Mouse (Mus musculus): ENCODE measurements around the gene Wnk2.

The Wnk2 gene

DNA sequence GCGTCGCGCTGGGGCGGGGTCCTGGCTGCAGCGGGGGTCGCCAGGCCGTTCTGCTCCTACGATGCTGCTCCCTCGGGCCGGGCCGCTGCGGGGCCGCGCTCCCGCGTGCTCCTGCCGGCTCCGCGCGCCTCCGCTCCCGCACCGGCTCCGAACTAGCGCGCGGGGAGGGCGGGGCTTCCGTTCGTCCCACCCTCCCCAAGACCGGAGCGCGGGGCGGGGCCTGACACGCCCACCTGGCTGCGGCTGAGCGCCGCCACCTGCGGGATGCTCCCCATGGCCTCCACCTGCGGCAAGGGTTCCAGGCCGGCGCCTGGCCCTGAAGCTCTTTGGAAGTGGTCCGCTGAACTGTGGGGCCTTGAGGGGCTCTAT is at the start of gene Wnk2:
Gene Wnk2 (minus strand): TSS at position 157 of the 369 bp plus-strand sequence.
- no peak for DNase-seq (ENCODE audit: low read depth)

- DNase-seq (ENCODE audit: low read depth): no peak
Measured at GRCm38 (mm10) chr13:49196766-49197165, 49.0 kb upstream of the Wnk2 start.

DNA sequence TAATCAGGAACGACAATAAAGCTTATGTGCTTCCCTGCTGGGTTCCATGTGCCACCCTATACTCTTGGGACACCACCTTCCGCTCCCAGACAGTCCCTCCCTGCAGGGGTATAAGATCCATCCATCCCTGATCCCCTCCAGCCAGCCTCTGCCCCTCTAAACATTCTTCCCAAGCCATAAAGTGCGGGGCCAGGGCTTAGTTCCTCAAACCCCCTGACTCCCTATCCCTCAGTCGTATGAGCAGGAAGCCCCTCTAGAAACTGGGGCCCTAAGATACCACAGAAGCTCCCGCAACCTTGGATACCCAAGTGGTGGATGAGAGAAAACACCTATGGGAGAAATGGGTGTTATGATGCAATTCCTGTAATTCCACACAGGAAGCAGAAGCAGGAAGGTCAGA is 48.4 kb upstream of the Wnk2 start:
- no peak for DNase-seq (ENCODE audit: low read depth)

- no peak for DNase-seq (ENCODE audit: low read depth)
Measured at GRCm38 (mm10) chr13:49195651-49196050, 47.8 kb upstream of the Wnk2 start.

DNA sequence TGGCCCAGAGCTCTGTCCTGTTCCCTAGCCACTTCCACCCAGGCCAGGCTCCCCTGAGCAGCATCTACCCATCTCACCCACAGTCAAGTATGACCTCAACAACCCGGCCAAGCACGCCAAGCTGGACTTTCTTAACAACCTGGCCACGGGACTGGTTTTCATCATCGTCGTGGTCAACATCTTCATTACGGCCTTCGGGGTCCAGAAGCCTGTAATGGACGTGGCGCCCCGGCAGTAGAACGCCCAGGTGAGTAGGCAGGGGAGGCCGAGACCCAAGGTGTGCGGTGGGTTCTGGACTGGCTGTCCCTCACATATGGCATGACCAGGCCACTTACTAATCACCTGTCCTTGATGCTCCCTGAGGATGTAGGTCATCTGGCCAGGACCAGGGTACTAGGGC is 47.0 kb upstream of the Wnk2 start:
- DNase-seq (ENCODE audit: low read depth): no peak

DNA sequence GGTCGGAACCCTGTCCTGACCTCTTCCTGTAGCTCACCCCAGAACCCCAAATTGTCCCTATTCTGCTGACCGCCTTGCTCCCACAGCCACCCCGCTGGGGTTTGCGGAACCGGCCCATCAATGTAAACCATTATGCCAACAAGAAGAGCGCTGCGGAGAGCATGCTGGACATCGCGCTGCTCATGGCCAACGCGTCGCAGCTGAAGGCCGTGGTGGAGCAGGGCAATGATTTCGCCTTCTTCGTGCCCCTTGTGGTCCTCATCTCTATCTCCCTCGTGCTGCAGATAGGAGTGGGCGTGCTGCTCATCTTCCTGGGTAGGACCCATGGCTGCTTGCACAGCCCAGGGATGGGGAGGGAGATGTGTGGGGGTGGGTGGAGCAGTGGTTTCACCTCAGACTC is 45.8 kb upstream of the Wnk2 start:
- no peak for DNase-seq (ENCODE audit: low read depth)

- no peak for DNase-seq (ENCODE audit: low read depth)
Measured at GRCm38 (mm10) chr13:49192156-49192855, 44.5 kb upstream of the Wnk2 start.

- DNase-seq (ENCODE audit: low read depth): peak; percentile 25
Measured at GRCm38 (mm10) chr13:49191673-49192035, 43.8 kb upstream of the Wnk2 start.

GRCm38 (mm10) chr13:49190876-49191672 is 43.3 kb upstream of the Wnk2 start:
- no peak for DNase-seq (ENCODE audit: low read depth)

DNA sequence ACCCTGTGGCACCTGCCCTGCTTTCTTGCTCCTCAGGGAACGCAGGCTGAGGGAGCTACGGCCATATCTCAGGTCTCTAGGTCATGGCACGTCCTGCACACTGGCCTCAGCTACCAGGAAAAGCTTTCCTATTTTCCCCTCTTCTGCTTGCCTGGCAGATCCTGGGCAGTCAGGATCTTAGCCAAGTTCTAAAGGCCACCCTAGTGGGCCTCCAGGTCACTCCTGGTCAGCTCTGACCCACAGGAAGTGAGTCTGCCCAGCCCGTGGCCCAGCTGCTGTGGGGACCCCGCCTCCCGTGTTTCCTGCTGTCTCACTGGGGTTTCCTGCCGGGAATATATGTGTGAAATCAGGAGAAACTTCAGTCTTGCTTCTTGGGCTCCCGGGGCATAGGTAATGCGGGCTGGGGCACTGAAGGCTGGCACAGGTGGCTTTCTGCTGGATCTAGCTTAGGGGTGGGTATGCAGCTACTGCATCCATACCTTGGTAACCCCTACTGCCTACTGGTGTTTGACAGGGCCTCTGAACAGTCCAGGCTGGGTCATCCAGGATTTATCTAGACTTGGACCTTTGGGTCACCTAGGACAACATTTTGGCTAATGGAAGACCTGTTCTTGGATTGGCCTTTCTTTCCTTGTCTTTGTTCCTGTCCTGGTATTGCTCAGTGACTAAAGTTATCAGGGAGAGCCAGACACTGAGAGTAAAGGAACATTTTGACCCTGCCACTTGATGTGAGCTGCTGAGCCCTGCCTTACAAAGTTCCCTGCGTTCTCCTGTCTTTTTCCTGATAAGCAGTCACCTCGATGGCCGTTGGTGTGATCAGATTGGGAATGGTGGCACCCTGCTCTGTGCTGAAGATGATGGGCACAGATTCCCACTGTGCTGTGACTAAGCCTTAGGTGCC is 42.4 kb upstream of the Wnk2 start:
- no peak for DNase-seq (ENCODE audit: low read depth)

DNA sequence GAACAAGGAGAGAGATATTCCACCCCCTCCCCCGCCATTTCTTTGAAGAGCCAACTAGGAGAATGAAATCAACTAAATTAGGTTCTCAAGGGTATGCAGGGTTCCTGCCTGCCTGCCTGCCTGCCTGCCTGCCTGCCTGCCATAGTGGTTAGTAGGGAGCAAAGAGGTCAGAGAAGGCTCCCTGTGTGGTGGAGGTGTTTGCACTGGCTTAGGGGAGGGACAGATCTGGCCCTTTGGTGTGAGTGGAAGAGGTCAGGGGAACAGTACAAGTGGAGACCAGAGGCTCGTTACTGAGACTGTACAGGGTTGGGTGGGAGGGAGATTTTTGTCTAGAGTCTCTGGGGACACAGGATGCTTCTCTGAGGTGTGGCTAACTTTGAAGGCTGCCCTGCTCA is 41.1 kb upstream of the Wnk2 start:
- DNase-seq (ENCODE audit: low read depth): no peak

GRCm38 (mm10) chr13:49188219-49188965 is 40.6 kb upstream of the Wnk2 start:
- DNase-seq (ENCODE audit: low read depth): no peak

GRCm38 (mm10) chr13:49187288-49188218 is 39.7 kb upstream of the Wnk2 start, which contains the start of gene Ninj1:
TSS of gene Ninj1 (plus strand) at chr13:49187485.
- DNase-seq (ENCODE audit: low read depth): peak; percentile 91

GRCm38 (mm10) chr13:49186798-49187287 is 39.0 kb upstream of the Wnk2 start:
- DNase-seq (ENCODE audit: low read depth): no peak

GRCm38 (mm10) chr13:49183646-49184045 is 35.8 kb upstream of the Wnk2 start:
- DNase-seq (ENCODE audit: low read depth): peak; percentile 52

GRCm38 (mm10) chr13:49183161-49183560 is 35.3 kb upstream of the Wnk2 start:
- DNase-seq (ENCODE audit: low read depth): no peak

DNA sequence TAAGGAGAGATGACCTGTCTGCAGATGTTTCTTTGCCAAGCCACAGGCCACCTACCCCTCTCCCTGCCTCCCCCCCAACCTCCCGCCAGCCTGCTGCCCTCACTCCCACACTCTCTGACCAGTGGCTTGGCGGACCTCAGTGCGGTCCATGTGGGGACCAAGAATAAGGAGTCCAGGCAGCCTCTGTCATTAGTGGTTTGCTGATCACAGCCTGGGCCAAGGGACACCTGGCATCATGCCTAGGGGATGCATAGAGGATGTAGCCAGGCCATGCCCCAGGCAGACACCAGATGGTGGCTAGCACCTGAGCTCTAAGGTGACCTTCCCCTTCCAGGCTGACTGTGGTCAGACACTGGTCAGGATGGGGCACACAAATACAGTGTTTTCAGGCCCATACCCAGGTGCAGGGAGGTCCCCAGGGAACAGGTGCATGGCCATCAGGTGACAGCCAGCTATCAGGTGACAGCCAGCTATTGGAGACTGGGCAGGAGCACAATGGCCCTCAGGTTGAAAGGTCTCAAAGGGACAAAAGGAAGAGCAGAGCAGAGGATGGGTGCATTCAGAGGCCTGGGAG is 33.7 kb upstream of the Wnk2 start:
- DNase-seq (ENCODE audit: low read depth): no peak

DNA sequence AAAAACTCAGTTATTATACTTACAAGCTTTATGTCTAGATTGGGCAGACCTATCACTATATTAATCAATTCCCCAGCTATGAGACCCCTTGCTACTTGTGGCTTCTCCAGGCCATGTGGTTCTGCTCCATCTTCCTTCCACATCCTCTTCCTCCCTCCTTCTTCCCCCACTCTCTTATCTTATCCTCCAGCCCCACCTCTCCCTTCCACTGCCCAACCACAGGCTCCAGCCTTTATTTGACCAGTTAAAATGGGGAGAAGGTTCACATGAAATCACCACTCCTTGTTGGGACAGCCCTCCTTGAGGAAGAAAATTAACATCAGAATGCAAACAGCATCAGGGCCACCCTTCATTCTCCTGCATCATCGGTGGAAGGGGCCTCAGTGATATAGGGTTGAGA is 32.9 kb upstream of the Wnk2 start:
- DNase-seq (ENCODE audit: low read depth): no peak

- no peak for DNase-seq (ENCODE audit: low read depth)
Measured at GRCm38 (mm10) chr13:49180274-49180673, 32.5 kb upstream of the Wnk2 start.

Data from NIH3T3 (cell line).